Mouse (Mus musculus) forebrain, embryonic 16.5 days (tissue): ENCODE measurements around the gene Tmx2. TPM values are rescaled to one million over a fixed set of nuclear protein-coding genes. Genes with fewer than 3 reads are reported as not detected.

ENCODE experiments used
- ATAC-seq: fragments of 200-750 bp; cut with Nextera tagmentation; 2 replicates; pipeline ENCODE4 v1.8.0; 2017; ENCODE audit warnings: mild to moderate bottlenecking, moderate library complexity
- H3K27ac ChIP-seq: fragments of 300-500 bp; sonication (generic); 2 replicates; pipeline ENCODE4 v1.5.1; 2014; ENCODE audit warnings: low read length, control low read depth
- H3K27me3 ChIP-seq: fragments of 300-500 bp; sonication (generic); replicated peaks from 2 replicates; pipeline ENCODE4 v1.6.1; 2014; ENCODE audit warnings: low read length; ENCODE audit not compliant: control insufficient read depth, insufficient read depth
- H3K36me3 ChIP-seq: fragments of 300-500 bp; sonication (generic); 2 replicates; pipeline ENCODE4 v1.6.1; 2014; ENCODE audit not compliant: control insufficient read depth, insufficient read depth
- H3K4me1 ChIP-seq: fragments of 300-500 bp; sonication (generic); replicated peaks from 2 replicates; pipeline ENCODE4 v1.6.1; 2014; ENCODE audit warnings: low read length; ENCODE audit not compliant: control insufficient read depth, insufficient read depth
- H3K4me2 ChIP-seq: fragments of 300-500 bp; sonication (generic); 2 replicates; pipeline ENCODE4 v1.6.1; 2014; ENCODE audit warnings: mild to moderate bottlenecking, low read length, control low read depth
- H3K4me3 ChIP-seq: fragments of 300-500 bp; sonication (generic); replicated peaks from 2 replicates; pipeline ENCODE4 v1.5.1; 2014; ENCODE audit warnings: mild to moderate bottlenecking, low read length, control low read depth
- H3K9ac ChIP-seq: fragments of 300-500 bp; sonication (generic); replicated peaks from 2 replicates; pipeline ENCODE4 v1.6.1; 2014; ENCODE audit warnings: low read depth, low read length, control low read depth
- H3K9me3 ChIP-seq: fragments of 300-500 bp; sonication (generic); 2 replicates; pipeline ENCODE4 v1.6.1; 2016; ENCODE audit warnings: low read length; ENCODE audit not compliant: control insufficient read depth
- WGBS: fragments of 180-500 bp; shearing (Covaris S2); extraction: QIAGEN DNeasy Blood & Tissue Kit; methylation state at CpG from one replicate; pipeline ENCODE4 v1.1.7; 2014; 5-methylcytosine and 5-hydroxymethylcytosine counted together
- polyA plus RNA-seq: library from polyadenylated mRNA; unstranded; fragments of >200 nt; fragmentation: Nextera tagmentation; extraction: Ambion mirVana; gene quantifications from 2 replicates; pipeline ENCODE4 v1.2.1, GENCODE M21; 2015

Gene Tmx2
- polyA plus RNA-seq, 1 experiment from 2014 or later, result 231 TPM

DNA sequence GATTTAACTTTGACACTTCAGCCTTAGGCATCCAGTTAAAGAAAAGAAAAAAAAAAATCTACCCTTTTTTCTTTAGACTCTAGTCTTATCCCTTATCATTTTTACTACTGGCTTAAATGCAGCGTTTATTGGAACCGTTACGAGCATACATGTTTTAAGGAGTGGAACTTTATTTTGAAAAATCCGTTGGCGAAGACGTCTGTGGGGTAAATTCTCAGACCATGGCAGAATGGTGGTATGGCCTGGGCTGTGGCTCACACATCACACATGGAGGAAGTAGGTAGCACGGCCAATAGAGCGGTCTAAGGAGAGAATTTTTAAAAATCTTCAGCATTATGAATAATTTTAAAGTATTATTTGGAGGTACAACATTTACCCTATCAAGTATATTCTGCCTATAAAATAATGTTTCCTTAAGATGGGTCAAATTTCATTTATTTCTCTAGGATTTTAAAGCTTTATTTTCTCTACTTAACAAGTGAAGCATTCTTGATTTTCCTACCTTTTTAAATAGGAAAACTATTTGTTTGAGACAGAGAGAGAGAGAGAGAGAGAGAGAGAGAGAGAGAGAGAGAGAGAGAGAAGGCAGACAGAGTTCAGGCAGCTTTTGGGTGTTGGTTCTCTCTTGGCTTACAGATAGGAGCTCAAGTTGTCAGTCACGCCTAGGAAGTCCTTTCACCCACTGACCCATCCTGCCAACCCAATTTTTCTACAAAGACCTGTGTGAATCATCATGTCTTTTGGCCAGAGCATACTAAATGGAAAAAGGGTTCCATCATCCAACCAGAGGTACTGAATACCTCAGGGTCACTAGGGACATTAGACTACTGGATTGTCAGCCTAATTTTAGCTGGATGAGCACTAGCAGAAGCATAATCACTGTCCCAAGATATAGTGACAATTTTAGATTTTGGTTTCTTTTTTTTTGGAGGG lies 37.7 kb upstream of the Tmx2 start:
- Histone ChIP-seq H3K9me3 (no peaks in the 10 kb centered on the region), H3K4me2 (peak overlapping the region; percentile 69), H3K4me3 (peak overlapping the region; percentile 98), H3K27ac (peak overlapping the region; percentile 84; the same call in 1 of the 2 replicates), H3K9ac (peak overlapping the region; percentile 67), H3K36me3 (peaks cover 2% of the 10 kb centered on the region; the same call in 1 of the 2 replicates), H3K27me3 (no peaks in the 10 kb centered on the region), H3K4me1 (peaks cover 14% of the 10 kb centered on the region)
- ATAC-seq, result no peak
- 36% methylated on average over 9 of the region's 9 CpGs for whole genome bisulfite sequencing

DNA sequence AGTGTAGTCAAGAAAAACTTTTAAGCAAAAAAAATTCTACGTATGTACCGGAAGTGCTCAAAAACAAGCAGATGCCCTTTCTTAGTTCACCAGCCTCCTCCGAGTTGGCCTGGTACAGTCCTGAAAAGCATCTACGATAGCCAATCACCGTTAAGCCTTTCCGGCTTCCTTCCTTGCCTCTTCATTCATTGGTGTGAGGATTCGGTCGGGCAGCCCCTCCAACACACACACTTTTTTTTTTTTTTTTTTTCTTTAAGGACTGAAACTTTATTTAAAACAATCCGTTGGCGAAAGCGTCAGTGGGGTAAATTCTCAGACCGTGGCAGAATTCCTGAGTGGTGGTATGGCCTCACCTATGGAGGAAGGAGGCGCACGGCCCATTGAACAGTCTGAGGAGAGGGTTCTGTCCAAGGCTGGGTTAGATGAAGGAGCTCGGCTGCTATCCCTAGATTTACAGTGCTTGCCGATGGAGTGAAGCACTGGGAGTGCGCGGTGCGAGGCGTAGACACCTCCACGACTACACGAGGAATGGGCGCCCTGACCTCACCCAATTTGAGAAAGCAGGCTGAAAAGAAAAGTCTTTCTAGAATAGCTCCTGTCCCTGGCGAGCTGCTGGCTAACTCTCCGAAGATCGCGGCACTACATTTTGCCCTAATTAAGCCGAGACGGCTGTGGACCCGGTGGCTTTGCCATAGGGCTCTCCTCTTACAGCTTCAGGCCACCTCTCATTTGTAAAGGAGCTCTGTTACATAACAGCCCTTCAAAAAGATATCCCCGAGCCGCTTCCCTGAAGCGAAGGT lies 36.8 kb upstream of the Tmx2 start:
- Histone ChIP-seq H3K4me3 (peak overlapping the region; percentile 98), H3K27ac (peak overlapping the region; percentile 95), H3K27me3 (no peaks in the 10 kb centered on the region), H3K9ac (peak overlapping the region; percentile 67), H3K36me3 (no peaks in the 10 kb centered on the region), H3K9me3 (no peaks in the 10 kb centered on the region), H3K4me2 (peak overlapping the region; percentile 69), H3K4me1 (peaks cover 14% of the 10 kb centered on the region)
- WGBS, result under 1% methylated on average over 33 of the region's 33 CpGs
- ATAC-seq, result peak; percentile 94

DNA sequence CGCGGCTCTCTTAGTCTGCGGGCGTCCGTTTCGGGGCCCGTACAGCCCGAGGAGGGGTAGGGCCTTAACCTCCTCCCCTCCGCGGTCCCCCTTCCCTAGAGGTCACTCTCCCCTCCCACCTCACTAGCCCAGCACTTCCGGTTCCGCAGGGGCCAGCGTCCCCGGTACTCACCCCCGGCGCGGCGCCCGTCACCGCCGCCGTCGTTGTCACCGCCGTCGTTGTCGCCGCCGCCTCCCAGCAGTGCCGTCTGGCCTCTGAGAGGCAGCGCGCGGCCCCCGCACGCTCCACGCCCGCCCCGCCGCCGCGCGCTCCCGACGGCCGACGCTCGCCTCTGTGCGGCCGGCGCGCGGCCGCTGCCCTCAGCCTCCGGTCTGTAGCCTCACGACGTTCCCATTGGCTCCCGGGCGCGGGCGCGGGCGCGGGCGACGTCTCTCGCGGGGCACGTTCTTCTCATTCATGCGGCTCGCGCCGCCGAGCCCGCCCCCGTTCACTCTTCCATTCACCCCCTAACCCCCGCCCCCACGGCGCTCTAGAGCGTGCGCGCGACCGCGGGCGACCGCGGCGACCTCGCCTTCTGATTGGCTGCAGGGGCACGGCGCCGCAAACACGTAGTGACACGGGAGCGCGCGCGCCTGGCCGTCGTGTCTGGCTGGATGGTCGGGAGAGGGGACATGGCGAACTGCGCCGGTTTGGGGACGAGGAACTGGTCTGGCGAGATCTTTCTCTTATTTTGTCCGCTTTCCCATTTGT lies 36.0 kb upstream of the Tmx2 start, which contains the start of gene Zdhhc5:
Zdhhc5 (minus strand) TSS at position 370 of the 751 bp plus-strand sequence.
- under 1% methylated on average over 85 of the region's 107 CpGs for WGBS
- H3K4me2 ChIP-seq, result peak within 1 kb of the TSS; percentile 78
- peak; percentile 96 for ATAC-seq
- peaks cover 14% of the 10 kb centered on the region for H3K4me1 ChIP-seq
- H3K36me3 ChIP-seq, result peaks cover 7% of the 10 kb centered on the region; the same call in 1 of the 2 replicates
- H3K9ac ChIP-seq, result peak within 1 kb of the TSS; percentile 95
- H3K4me3 ChIP-seq, result peak within 1 kb of the TSS; percentile 98
- no peaks in the 10 kb centered on the region for H3K27me3 ChIP-seq
- H3K27ac ChIP-seq, result peak within 1 kb of the TSS; percentile 95
- no peaks in the 10 kb centered on the region for H3K9me3 ChIP-seq

DNA sequence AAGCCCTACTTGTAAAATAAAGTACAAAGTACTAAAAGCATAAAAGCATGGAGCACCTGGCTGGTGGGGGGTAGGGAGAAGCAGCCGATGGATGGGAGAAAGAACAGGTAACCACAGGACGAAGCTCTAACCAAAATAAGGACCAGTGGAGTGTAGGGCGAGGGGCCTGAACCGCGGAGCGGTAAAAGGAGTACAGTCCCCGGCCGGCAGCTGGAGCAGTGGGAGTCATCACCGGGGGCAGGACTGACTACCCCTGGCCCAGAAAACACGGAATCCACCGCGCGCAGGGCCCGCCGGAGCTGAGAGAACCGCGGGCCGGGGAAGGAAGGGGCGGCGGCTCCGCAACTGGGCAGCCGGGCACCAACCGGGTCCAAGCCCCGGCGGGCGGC lies 35.5 kb upstream of the Tmx2 start:
- no peak; the same call in 1 of the 2 replicates for ATAC-seq
- 0% methylated on average over 18 of the region's 26 CpGs for WGBS
- peak overlapping the region; percentile 95 for H3K9ac ChIP-seq
- H3K4me2 ChIP-seq, result peak overlapping the region; percentile 78
- peak overlapping the region; percentile 98 for H3K4me3 ChIP-seq
- no peaks in the 10 kb centered on the region for H3K27me3 ChIP-seq
- no peaks in the 10 kb centered on the region for H3K9me3 ChIP-seq
- peaks cover 17% of the 10 kb centered on the region for H3K4me1 ChIP-seq
- H3K27ac ChIP-seq, result peak overlapping the region; percentile 95
- H3K36me3 ChIP-seq, result peaks cover 7% of the 10 kb centered on the region; the same call in 1 of the 2 replicates

GRCm38 (mm10) chr2:84711898-84712297 lies 33.0 kb upstream of the Tmx2 start:
- Histone ChIP-seq H3K36me3 (peaks cover 10% of the 10 kb centered on the region; the same call in 1 of the 2 replicates), H3K4me3 (no peak overlapping the region), H3K27ac (no peak overlapping the region), H3K4me2 (no peak overlapping the region), H3K27me3 (no peaks in the 10 kb centered on the region), H3K9me3 (no peaks in the 10 kb centered on the region), H3K4me1 (peaks cover 30% of the 10 kb centered on the region), H3K9ac (no peak overlapping the region)
- ATAC-seq, result no peak
- 84% methylated on average over 2 of the region's 2 CpGs for WGBS

DNA sequence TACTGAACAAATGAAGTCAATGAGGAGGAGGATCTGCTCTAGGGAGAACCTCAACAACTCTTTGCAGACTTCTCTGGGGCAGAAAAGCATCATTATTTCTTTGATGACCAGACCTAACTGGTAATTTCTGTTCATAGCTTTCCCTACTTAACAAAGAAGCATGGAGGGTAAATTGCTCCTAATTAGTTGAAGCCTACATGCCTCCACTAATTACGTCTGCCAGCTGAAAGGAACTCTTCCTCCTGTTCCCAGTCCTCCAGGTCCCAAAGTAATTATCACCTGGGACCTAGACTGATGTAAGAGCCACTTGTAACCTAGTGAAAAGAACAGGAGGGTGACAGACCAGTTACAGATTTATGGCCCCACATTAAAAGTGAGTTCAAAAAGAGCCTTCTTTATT lies 28.6 kb upstream of the Tmx2 start:
- no peaks in the 10 kb centered on the region for H3K9me3 ChIP-seq
- H3K27ac ChIP-seq, result no peak overlapping the region
- no peak overlapping the region for H3K4me3 ChIP-seq
- WGBS, result 9% methylated on average over 1 of the region's 1 CpGs
- no peak overlapping the region for H3K4me2 ChIP-seq
- no peaks in the 10 kb centered on the region for H3K27me3 ChIP-seq
- no peak for ATAC-seq
- peaks cover 16% of the 10 kb centered on the region for H3K4me1 ChIP-seq
- H3K9ac ChIP-seq, result no peak overlapping the region
- H3K36me3 ChIP-seq, result peaks cover 12% of the 10 kb centered on the region; the same call in 1 of the 2 replicates

GRCm38 (mm10) chr2:84705295-84705694 lies 26.4 kb upstream of the Tmx2 start:
- H3K4me2 ChIP-seq, result no peak overlapping the region
- H3K36me3 ChIP-seq, result peaks cover 8% of the 10 kb centered on the region; the same call in 1 of the 2 replicates
- no peak for ATAC-seq
- no peaks in the 10 kb centered on the region for H3K27me3 ChIP-seq
- 88% methylated on average over 1 of the region's 1 CpGs for WGBS
- H3K9ac ChIP-seq, result no peak overlapping the region
- peaks cover 16% of the 10 kb centered on the region for H3K4me1 ChIP-seq
- H3K9me3 ChIP-seq, result no peaks in the 10 kb centered on the region
- no peak overlapping the region for H3K4me3 ChIP-seq
- H3K27ac ChIP-seq, result no peak overlapping the region

DNA sequence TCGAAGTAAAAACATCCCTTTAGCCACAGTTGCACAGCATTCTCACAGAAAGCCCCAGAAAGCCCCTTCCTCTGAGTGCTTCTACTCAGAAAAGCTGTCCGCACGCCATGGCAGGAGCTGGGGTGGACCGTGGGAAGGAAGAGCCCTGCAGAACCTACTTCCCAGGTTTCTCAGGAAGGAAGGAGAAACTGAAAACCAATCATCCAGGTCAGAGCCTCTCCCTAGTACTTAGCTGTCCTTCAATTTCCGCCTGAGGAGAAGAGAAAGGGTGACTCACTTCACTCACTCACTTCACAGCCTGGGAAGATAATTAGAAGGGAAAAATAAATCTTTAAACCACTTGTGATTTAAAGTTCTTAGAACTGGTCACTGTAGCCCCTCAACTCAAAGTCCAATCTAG lies 25.4 kb upstream of the Tmx2 start:
- peaks cover 13% of the 10 kb centered on the region for H3K4me1 ChIP-seq
- H3K9ac ChIP-seq, result no peak overlapping the region
- H3K4me2 ChIP-seq, result no peak overlapping the region
- H3K27me3 ChIP-seq, result no peaks in the 10 kb centered on the region
- no peaks in the 10 kb centered on the region for H3K9me3 ChIP-seq
- no peak overlapping the region for H3K27ac ChIP-seq
- H3K36me3 ChIP-seq, result peaks cover 5% of the 10 kb centered on the region; the same call in 1 of the 2 replicates
- 73% methylated on average over 5 of the region's 5 CpGs for WGBS
- H3K4me3 ChIP-seq, result no peak overlapping the region
- ATAC-seq, result no peak
